In the genomic region with DNA sequence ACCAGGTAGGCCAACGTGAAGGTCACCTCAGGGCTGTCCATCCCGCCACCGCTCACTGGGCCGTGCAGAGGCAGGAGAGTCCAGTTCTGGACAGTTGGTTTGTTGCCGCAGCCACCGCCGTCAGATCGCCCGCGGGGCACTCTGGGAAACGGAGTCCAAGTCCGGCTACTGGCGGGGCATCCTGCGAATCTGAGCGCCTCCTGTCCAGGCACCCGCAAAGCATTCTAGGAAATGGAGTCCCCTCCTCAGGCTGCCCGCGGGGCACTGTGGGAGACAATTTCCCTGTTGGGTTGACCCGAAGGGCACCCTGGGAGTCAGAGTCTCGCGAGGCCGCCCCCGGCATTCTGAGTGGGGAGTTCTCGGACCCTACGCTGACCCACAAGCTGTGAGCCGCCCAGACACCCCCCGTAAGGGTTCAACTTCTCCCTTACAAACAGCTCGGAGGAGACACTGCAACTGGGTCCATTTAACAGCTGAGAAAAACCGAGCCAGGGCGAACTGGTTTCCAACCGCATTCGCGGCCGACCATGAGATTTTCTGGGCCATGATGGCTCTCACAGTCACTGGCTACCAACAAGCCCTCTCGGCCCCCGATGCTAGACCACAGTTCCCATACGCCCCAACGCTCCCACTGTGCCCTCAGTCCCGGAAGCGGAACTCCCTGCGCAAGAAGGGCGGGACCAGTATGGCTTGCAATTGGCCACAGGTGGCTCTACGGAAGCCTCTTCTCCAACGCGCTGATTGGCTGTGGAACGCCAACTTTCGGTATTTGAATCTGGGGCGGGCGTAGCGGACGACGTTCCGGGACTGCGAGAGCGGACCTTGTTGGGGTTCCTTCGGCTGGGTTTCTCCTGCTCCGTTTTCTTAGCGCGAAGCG, we compare ENCODE assay signal across 8 mouse cellular contexts. TPM values are rescaled to one million over a fixed set of nuclear protein-coding genes. Genes with fewer than 3 reads are reported as not detected.
DNase-seq lines count a peak whose midpoint lies in the region; ATAC-seq lines count a peak whose summit lies in the region.

Gene Tacc3, plus strand, starts transcription at position 342 of the 877 bp plus-strand sequence.
Gene Tmem129, minus strand, starts transcription at position 630 of the 877 bp plus-strand sequence.

- WGBS in heart, embryonic 13.5 days, result under 1% methylated on average over 60 of the region's 60 CpGs
- under 1% methylated on average over 60 of the region's 60 CpGs for WGBS in liver, embryonic 12.5 days (ENCODE audit: insufficient replicate concordance)
- under 1% methylated on average over 60 of the region's 60 CpGs for WGBS in stomach, embryonic 15.5 days

- no peaks in the 10 kb centered on the region for H3K9me3 ChIP-seq in heart, embryonic 13.5 days
- no peaks in the 10 kb centered on the region for H3K9me3 ChIP-seq in liver, embryonic 12.5 days (replicated peaks)
- no peaks in the 10 kb centered on the region for H3K9me3 ChIP-seq in stomach, embryonic 15.5 days

- H3K4me3 ChIP-seq in brown adipose tissue, adult 24 weeks (ENCODE audit: insufficient read depth, low read depth, low read length), result peak within 1 kb of the TSS; percentile 96
- peak within 1 kb of the TSS; percentile 75 for H3K4me3 ChIP-seq in heart, embryonic 13.5 days
- peak within 1 kb of the TSS; percentile 97 for H3K4me3 ChIP-seq in liver, embryonic 12.5 days
- peak within 1 kb of the TSS; percentile 84 for H3K4me3 ChIP-seq in stomach, embryonic 15.5 days (replicated peaks)

- peak within 1 kb of the TSS; percentile 90 for H3K9ac ChIP-seq in heart, embryonic 13.5 days
- peak within 1 kb of the TSS; percentile 96 for H3K9ac ChIP-seq in liver, embryonic 12.5 days
- peak within 1 kb of the TSS; percentile 68 for H3K9ac ChIP-seq in stomach, embryonic 15.5 days

- H3K4me1 ChIP-seq in brown adipose tissue, adult 24 weeks (ENCODE audit: control insufficient read depth, insufficient read depth, insufficient read length, low read length), result peaks cover 5% of the 10 kb centered on the region
- peaks cover 51% of the 10 kb centered on the region for H3K4me1 ChIP-seq in heart, embryonic 13.5 days
- peaks cover 63% of the 10 kb centered on the region for H3K4me1 ChIP-seq in liver, embryonic 12.5 days
- H3K4me1 ChIP-seq in stomach, embryonic 15.5 days, result peaks cover 25% of the 10 kb centered on the region

- H3K27ac ChIP-seq in brown adipose tissue, adult 24 weeks (replicated peaks; ENCODE audit: low read depth, low read length), result peak within 1 kb of the TSS; percentile 98
- peak within 1 kb of the TSS; percentile 97 for H3K27ac ChIP-seq in heart, embryonic 13.5 days (replicated peaks)
- H3K27ac ChIP-seq in liver, embryonic 12.5 days, result peak within 1 kb of the TSS; percentile 95
- peak within 1 kb of the TSS; percentile 97 for H3K27ac ChIP-seq in stomach, embryonic 15.5 days

- peaks cover 54% of the 10 kb centered on the region for H3K36me3 ChIP-seq in heart, embryonic 13.5 days
- peaks cover 61% of the 10 kb centered on the region for H3K36me3 ChIP-seq in liver, embryonic 12.5 days
- peaks cover 32% of the 10 kb centered on the region for H3K36me3 ChIP-seq in stomach, embryonic 15.5 days

- peak within 1 kb of the TSS; percentile 98 for H3K4me2 ChIP-seq in heart, embryonic 13.5 days
- H3K4me2 ChIP-seq in liver, embryonic 12.5 days, result peak within 1 kb of the TSS; percentile 98
- peak within 1 kb of the TSS; percentile 86 for H3K4me2 ChIP-seq in stomach, embryonic 15.5 days

- peak; percentile 98 for DNase-seq in CD4-positive, CD25-positive, alpha-beta regulatory T cell, adult 2 months (ENCODE audit: low read depth, low spot score)
- DNase-seq in fat pad, adult 2 months (ENCODE audit: extremely low read depth, low read depth, low spot score), result peak; percentile 86
- DNase-seq in kidney, postnatal 10 days, result peak; percentile 98
- DNase-seq in natural killer cell, adult 2 months (ENCODE audit: low spot score in 2 of 2), result peak; percentile 96 to 97

- peak; percentile 92 for ATAC-seq in heart, embryonic 13.5 days (ENCODE audit: extremely low read depth, insufficient number of reproducible peaks, low FRiP score, low TSS enrichment)
- peak; percentile 92 for ATAC-seq in liver, embryonic 12.5 days
- peak; percentile 97 for ATAC-seq in stomach, embryonic 15.5 days (ENCODE audit: insufficient read depth, low FRiP score, low read depth)

- H3K27me3 ChIP-seq in heart, embryonic 13.5 days (replicated peaks), result no peaks in the 10 kb centered on the region
- H3K27me3 ChIP-seq in liver, embryonic 12.5 days (replicated peaks), result no peaks in the 10 kb centered on the region
- no peaks in the 10 kb centered on the region for H3K27me3 ChIP-seq in stomach, embryonic 15.5 days (replicated peaks)

RNA-seq across cellular contexts. Expression of gene Tacc3, which starts in this region (rescaled TPM):
- polyA plus RNA-seq in brown adipose tissue, adult 24 weeks (2012; ENCODE audit: insufficient read depth, insufficient read length, missing spikeins), result 3.3 and 3.5 TPM in 2 replicates
- 122 and 125 TPM in 2 replicates for polyA plus RNA-seq in heart, embryonic 13.5 days (2015; fragmentation: Nextera tagmentation; extraction: Ambion mirVana)
- polyA plus RNA-seq in liver, embryonic 12.5 days (2016; fragmentation: Nextera tagmentation; extraction: Ambion mirVana), result 199 and 203 TPM in 2 replicates
- 155 and 165 TPM in 2 replicates for polyA plus RNA-seq in stomach, embryonic 15.5 days (2015; fragmentation: Nextera tagmentation; extraction: Ambion mirVana)

RNA-seq across cellular contexts. Expression of gene Tmem129, which starts in this region (rescaled TPM):
- 16.3 and 19.4 TPM in 2 replicates for polyA plus RNA-seq in brown adipose tissue, adult 24 weeks (2012; ENCODE audit: insufficient read depth, insufficient read length, missing spikeins)
- 32.0 and 33.0 TPM in 2 replicates for polyA plus RNA-seq in heart, embryonic 13.5 days (2015; fragmentation: Nextera tagmentation; extraction: Ambion mirVana)
- polyA plus RNA-seq in liver, embryonic 12.5 days (2016; fragmentation: Nextera tagmentation; extraction: Ambion mirVana), result 26.4 and 27.3 TPM in 2 replicates
- 33.7 and 35.6 TPM in 2 replicates for polyA plus RNA-seq in stomach, embryonic 15.5 days (2015; fragmentation: Nextera tagmentation; extraction: Ambion mirVana)

Comparison
In these comparisons a context has a peak if more than half of its experiments do, and no peak if none do; other contexts are left out.
1. Peak in every context shown above with its lines: DNase-seq, ATAC-seq, H3K4me3 ChIP-seq and H3K27ac ChIP-seq.
2. RNA of gene Tacc3 (polyA plus RNA-seq): 199 to 203 TPM in liver, embryonic 12.5 days, 155 to 165 TPM in stomach, embryonic 15.5 days and 122 to 125 TPM in heart, embryonic 13.5 days; 3.3 to 3.5 TPM in brown adipose tissue, adult 24 weeks; every median in the first group is over 10 times any median in the second.